Mouse (Mus musculus): Measurements from ENCODE around the gene Tex50.
"Not testable (repeated sequence)": the region's sequence is repeated elsewhere in the genome, so short reads cannot be mapped to it uniquely, and the experiment has no call there.

Tex50 gene

DNA sequence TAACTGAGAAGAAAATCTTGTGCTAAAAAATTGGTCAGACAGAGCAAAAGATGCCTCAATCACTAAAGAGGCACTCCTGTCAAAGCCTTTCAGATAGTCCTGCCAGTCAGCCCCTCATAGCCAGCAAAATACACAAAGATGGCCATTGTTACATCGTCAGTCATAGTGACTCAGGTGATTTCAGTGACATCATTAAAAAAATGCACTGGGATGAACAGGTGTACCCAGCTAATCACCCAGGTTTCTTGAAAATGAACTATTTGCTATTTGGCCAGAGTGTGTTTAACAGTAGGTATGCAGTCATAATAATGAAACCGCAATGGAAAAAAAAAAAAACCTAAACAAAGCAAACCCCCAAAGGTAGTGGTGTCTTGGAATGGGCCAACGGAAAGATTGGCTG is at the start of gene Tex50:
Gene Tex50, minus strand, starts transcription at position 101 of the 400 bp plus-strand sequence.
- DNase-seq, result no peak

GRCm38 (mm10) chr1:161199856-161200255 is 40.7 kb upstream of the Tex50 start:
- no peak for DNase-seq

DNA sequence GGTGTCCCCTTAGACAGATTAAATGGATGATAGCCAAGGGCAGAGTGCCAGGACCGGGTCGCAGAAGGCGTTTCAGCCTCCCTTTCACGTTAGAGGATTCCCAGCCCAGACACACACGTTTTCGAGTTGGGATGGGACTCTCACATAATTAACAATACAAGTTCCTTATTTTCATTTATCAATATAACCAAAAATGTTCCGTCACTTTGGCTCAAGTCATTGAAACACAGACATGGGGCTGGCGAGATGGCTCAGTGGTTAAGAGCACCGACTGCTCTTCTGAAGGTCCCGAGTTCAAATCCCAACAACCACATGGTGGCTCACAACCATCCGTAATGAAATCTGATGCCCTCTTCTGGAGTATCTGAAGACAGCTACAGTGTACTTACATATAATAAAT is 37.2 kb upstream of the Tex50 start:
- not testable (repeated sequence) for DNase-seq

DNA sequence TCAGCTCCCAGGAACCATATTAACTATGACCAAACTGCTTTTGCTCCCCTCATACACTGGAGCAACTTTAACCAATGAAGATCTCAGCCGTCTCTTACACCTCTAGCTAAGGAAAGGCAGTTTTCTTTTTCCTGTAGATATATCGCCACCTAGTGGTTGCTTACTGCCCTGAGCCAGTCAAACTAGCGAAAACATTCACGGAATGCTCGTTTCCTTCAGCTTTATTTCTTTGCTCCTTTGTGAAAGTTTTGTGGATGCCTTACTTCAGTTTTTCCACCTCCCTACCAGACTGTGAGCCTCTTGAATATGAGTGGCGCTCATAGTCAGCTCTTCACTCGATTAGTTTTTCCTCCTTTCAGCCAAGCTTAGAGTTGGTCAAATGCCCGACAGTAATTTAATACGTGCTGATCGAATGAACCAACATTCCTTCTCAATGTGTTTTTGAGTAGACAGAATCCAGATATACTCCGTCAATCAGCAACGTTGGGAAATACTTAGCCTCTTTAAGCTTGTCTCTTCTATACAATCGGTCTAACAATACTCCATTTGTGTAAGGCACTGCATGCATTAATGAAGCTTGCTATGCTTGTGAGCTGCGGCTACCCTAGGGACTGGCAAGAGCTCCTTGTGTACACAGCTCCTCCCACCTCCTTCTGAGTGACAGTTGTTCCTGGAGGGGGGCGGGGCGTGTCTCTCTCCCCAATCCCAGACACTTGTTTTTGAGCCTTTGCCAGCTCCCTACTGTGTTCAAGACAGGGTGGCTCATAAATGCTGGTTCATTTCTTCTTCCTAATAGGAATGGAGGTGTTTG is 36.6 kb upstream of the Tex50 start:
- peak; percentile 92 for DNase-seq

GRCm38 (mm10) chr1:161190253-161190910 is 31.3 kb upstream of the Tex50 start:
- no peak for DNase-seq

- no peak for DNase-seq
Measured at GRCm38 (mm10) chr1:161185431-161185830, 26.3 kb upstream of the Tex50 start.

DNA sequence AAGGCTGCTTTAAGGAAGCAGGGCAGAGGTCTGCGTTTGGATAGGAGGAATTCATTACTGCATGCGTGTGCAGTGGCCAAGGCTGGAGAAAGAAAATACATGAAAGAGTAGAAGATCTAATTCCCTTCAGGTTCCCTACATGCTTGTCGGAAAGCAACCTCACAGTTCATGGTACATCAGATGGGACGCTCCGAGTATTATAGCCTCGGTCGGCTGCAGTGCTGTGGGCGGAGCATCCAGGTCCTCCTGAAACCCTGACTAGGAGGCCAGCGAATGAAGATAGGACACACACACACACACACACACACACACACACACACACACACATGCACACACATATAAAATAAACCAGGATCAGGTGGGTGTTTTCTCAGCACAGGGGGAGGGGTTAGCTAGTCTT is 24.6 kb upstream of the Tex50 start:
- DNase-seq, result no peak

DNA sequence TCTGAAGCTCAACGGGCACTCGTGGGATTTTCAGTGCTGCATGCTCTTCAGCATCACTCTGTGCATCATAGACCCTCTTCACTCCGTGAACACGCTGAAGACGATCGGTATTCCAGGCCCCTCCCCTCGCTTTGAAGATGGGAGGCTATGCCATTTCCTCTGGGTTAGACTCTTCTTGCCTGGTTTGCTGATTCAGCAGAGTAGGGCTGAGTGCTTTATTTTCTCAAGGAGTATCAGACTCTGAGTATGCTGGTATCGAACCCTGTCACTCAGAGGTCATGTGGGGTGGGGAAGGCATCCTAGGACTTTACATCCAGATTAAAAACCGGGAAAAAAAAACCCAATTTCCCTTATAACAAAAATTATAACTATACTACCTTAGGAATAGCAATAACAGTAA is 23.3 kb upstream of the Tex50 start:
- no peak for DNase-seq

DNA sequence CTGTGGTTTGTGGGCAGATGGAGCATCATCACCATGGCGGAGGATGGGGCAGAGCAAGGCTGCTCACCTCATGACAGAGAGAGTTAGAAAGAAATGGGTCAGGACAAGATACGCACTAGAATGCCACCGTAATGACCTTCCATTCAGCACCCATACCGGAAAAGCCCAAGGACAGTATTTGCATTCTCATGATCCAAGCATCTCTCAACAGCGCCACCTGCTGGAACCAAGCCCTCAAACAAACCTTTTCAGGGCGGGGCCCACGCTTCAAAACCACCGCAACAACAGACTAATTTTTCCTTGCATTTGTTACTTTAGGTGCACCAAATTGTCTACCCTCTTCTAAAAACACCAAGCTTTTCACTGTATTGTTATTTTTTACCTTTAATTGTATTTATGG is 21.6 kb upstream of the Tex50 start:
- peak; percentile 60 for DNase-seq

- DNase-seq, result peak; percentile 76
Measured at GRCm38 (mm10) chr1:161170651-161171050, 11.5 kb upstream of the Tex50 start.

DNA sequence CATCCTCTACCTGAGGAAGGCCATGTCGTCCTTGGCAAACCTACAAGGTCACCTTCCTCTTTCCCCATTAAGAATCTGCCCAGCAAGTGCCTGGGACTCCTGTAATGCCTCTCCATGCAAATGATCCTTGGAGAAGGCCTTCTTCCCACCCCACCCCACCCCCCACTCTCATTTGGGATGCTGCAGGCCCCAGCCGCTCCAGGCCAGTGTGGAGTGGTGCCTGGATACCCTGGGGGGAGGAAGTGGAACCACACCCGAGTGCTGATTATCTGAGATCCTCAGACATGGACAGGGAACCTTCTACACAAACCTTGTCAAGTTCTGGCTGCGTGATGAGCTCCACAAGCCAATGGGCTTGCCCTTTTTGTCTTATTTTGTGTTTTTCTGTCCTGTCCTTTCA is 1.2 kb upstream of the Tex50 start:
- no peak for DNase-seq

- DNase-seq, result no peak
Measured at GRCm38 (mm10) chr1:161156546-161156945, 2.6 kb downstream of the Tex50 start.

DNA sequence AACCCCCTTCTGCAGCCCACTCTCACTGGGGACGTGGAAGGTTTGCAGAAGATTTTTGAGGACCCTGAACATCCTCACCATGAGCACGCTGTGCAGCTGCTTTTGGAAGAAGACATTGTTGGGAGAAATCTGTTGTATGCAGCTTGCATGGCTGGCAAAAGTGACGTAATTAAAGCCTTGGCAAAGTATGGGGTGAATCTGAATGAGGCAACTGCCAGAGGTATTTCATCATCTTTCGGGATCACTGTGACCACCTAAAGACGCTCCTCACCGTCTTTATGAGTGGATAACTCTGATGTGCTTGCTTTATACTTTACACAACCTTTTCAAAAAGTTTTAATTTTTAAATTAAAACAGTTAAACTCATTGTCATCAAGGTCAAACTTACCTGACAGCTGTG is 8.0 kb downstream of the Tex50 start:
- no peak for DNase-seq

- no peak for DNase-seq
Measured at GRCm38 (mm10) chr1:161147888-161148287, 11.2 kb downstream of the Tex50 start.

DNA sequence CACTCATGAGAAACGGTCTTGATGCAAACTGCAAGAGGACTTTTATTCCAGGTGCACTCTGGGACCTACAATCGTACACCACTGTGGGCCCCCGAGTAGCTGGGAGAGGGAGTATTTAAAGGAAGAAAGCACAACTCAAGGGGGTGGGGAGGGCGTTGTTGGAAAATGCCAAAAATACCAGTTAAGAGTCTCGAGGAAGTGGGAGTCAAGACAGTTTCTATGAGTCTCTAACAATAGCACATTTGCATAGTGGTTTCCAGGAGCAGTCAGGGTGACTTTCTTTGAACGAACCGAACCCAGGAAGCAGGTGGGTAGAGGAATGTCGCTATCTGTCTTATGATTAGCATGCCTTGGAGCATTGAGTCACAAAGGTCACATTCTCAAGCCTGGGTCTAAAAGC is 13.5 kb downstream of the Tex50 start:
- not testable (repeated sequence) for DNase-seq

- DNase-seq, result no peak
Measured at GRCm38 (mm10) chr1:161143216-161143615, 15.9 kb downstream of the Tex50 start.

GRCm38 (mm10) chr1:161142531-161143159 is 16.5 kb downstream of the Tex50 start, which contains the start of gene Ankrd45:
Ankrd45 (plus strand) TSS chr1:161142691.
- peak; percentile 20 for DNase-seq

DNA sequence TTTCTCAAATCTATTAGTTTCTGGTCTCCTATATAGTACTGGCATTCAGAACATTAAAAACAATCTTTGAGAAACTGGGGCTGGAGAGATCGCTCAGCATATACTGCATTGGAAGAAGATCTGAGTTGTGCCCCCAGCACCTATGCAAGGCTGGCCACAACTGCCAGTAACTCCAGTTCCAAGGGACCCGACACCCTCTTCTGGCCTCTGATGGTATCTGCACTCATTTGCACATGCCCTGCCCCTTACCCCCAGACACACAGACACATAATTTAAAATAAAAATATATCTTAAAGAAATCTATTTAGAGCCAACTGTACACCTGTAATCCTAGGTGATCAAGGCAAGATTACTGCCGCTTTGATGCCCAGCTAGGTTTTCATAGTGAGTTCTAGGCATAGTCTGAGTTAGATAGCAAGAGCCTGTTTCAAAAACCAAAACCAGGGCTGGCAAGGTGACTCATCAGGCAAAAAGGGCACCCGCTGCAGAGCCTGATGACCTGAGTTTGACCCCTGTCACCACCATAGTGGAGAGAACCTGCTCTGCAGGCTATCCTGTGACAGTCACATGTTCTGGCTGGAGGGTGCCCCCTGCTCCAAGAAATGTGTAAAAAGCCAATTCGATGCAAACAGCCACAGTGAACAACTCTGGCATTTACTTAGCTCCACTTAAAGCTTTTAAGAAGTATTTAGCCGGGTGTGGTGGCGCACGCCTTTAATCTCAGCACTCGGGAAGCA is 18.9 kb downstream of the Tex50 start:
- DNase-seq, result no peak

DNA sequence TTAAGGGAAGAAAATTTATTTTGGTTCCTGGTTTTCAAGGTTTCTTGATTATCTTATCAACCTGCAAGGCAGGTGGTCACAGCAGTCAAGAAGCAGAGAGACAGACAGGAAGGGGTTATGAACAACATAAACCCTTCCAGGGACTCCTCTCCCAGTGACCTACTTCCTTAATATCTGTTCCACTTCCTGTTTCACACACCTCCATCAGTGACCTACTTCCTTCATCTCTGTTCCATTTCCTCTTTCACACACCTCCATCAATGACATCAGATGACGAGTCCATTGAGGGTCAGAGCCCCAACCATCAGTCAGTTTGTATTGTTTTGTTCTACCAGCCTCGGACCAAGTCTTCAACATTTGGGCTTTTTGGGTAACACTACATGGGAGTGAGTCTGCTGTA is 19.6 kb downstream of the Tex50 start:
- DNase-seq, result no peak

GRCm38 (mm10) chr1:161130726-161131664 is 28.1 kb downstream of the Tex50 start, which contains the start of gene Klhl20:
Klhl20 (minus strand) TSS chr1:161131511.
- peak; percentile 96 for DNase-seq

DNA sequence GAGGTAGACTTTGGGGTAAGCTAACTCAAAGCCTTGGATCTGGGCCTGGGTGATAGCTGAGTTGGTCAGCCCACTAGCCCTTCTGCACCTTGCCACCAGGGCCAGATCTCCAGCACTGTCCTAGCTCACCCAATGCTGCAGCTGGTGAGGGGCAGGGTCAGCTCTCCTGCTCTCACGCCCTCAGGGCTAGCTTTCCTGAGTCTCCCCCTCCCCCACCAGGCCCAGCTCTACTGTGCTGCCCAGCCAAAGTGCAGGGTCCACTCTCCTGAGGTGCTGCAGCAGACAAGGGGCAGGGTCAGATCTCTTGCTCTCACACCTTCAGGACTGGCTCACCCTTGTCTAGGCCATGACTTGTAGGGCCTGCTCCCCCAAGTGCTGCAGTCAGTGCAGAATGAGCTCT is 32.7 kb downstream of the Tex50 start:
- no peak for DNase-seq

Measured in lung, postnatal 10 days (tissue).